Mouse (Mus musculus) hindbrain, embryonic 10.5 days (tissue): ENCODE measurements around the gene Clec10a. TPM values are rescaled to one million over a fixed set of nuclear protein-coding genes. Genes with fewer than 3 reads are reported as not detected.
"Not testable (repeated sequence)": the region's sequence is repeated elsewhere in the genome, so short reads cannot be mapped to it uniquely, and the experiment has no call there.

ENCODE experiments used
- DNase-seq: peaks from one replicate; pipeline ENCODE4 v3.0.0-alpha.2; 2017; ENCODE audit warnings: low spot score
- H3K27ac ChIP-seq: fragments of 300-500 bp; sonication (generic); 2 replicates; pipeline ENCODE4 v1.5.1; 2016; ENCODE audit warnings: mild to moderate bottlenecking, moderate library complexity
- H3K27me3 ChIP-seq: fragments of 300-500 bp; sonication (generic); 2 replicates; pipeline ENCODE4 v1.6.1; 2016; ENCODE audit warnings: mild to moderate bottlenecking; ENCODE audit not compliant: poor library complexity, insufficient read depth, severe bottlenecking
- H3K36me3 ChIP-seq: fragments of 300-500 bp; sonication (generic); 2 replicates; pipeline ENCODE4 v1.6.1; 2016; ENCODE audit warnings: mild to moderate bottlenecking, moderate library complexity
- H3K4me1 ChIP-seq: fragments of 300-500 bp; sonication (generic); replicated peaks from 2 replicates; pipeline ENCODE4 v1.6.1; 2016; ENCODE audit warnings: mild to moderate bottlenecking
- H3K4me3 ChIP-seq: fragments of 300-500 bp; sonication (generic); 2 replicates; pipeline ENCODE4 v1.5.1; 2016; ENCODE audit warnings: mild to moderate bottlenecking, moderate library complexity
- H3K9me3 ChIP-seq: fragments of 300-500 bp; sonication (generic); 2 replicates; pipeline ENCODE4 v1.6.1; 2016; ENCODE audit warnings: mild to moderate bottlenecking, moderate library complexity
- WGBS: fragments of 180-500 bp; shearing (Covaris S2); methylation state at CpG from one replicate; pipeline ENCODE4 v1.1.7; 2016; 5-methylcytosine and 5-hydroxymethylcytosine counted together
- polyA plus RNA-seq: library from polyadenylated mRNA; unstranded; fragments of >200 nt; fragmentation: Nextera tagmentation; extraction: Ambion mirVana; gene quantifications from 2 replicates; pipeline ENCODE4 v1.2.1, GENCODE M21; 2016

Clec10a gene
- polyA plus RNA-seq, 1 experiment from 2014 or later: 0.81 TPM

DNA sequence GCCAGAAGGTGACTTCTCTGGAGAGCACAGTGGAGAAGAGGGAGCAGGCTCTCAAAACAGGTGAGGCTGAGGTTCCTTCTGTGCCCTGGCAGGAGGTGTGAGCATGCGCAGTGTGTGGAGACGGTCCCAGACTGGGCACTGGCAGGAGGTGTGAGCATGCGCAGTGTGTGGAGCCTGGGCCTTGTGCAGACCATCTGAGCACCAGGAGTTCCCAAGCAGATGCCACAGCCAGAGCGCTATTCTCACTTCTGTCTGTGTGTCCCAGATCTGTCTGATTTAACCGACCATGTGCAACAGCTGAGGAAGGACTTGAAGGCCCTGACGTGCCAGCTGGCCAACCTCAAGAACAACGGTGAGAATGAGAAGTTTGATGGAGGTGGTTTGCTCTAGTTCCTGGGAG, 13.5 kb downstream of the Clec10a start:
- not testable (repeated sequence) for H3K36me3 ChIP-seq

DNA sequence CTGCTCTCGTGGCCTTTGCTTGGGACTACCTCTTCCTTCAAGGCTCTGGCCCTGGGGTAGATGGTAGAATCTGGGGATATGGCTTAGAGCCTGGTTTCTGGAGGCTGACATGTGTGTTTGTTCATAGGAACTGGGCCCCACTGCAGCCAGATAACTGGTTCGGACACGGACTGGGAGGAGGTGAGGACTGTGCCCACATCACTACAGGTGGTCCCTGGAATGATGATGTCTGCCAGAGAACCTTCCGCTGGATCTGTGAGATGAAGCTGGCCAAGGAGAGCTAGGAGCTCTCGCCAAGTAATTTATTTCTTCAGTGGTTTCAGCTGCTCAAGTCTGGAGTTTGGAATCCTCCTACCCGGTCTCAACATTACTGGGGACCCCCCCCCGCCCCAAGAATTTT, 14.3 kb downstream of the Clec10a start:
- no peaks in the 10 kb centered on the region for H3K36me3 ChIP-seq
- DNase-seq: no peak
- H3K27me3 ChIP-seq: no peaks in the 10 kb centered on the region
- H3K9me3 ChIP-seq: no peaks in the 10 kb centered on the region
- 85% methylated on average over 7 of the region's 7 CpGs for WGBS
- H3K4me1 ChIP-seq: peaks cover 8% of the 10 kb centered on the region; the same call in 1 of the 2 replicates
- no peak overlapping the region for H3K4me3 ChIP-seq
- H3K27ac ChIP-seq: no peak overlapping the region

More for the DNA sequence above, 13.5 kb downstream of the Clec10a start:
- 92% methylated on average over 7 of the region's 7 CpGs for WGBS
- not testable (repeated sequence) for H3K27ac ChIP-seq, H3K9me3 ChIP-seq, H3K4me1 ChIP-seq, H3K27me3 ChIP-seq, DNase-seq, H3K4me3 ChIP-seq

DNA sequence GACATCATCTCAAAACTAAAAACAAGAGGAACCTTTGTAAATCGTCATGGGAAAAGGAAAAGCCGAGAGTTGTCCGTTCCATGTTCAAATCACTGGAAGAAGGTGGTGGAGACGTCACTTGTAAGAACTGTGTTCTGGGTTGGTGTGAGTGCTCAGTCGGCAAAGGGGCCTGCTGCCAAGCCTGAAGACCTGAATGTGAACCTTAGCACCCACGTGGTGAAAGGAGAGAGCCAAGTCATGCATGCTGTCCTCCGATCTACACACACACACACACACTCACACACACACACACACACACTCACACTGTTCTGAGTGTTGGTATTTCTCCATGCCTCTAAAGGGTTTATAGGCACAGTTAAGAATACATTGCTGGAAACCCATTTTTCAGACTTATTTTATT, 15.2 kb downstream of the Clec10a start:
- no peaks in the 10 kb centered on the region for H3K9me3 ChIP-seq
- peaks cover 8% of the 10 kb centered on the region; the same call in 1 of the 2 replicates for H3K4me1 ChIP-seq
- 81% methylated on average over 7 of the region's 7 CpGs for WGBS
- DNase-seq: no peak
- no peak overlapping the region for H3K4me3 ChIP-seq
- H3K27me3 ChIP-seq: no peaks in the 10 kb centered on the region
- no peaks in the 10 kb centered on the region for H3K36me3 ChIP-seq
- H3K27ac ChIP-seq: no peak overlapping the region

DNA sequence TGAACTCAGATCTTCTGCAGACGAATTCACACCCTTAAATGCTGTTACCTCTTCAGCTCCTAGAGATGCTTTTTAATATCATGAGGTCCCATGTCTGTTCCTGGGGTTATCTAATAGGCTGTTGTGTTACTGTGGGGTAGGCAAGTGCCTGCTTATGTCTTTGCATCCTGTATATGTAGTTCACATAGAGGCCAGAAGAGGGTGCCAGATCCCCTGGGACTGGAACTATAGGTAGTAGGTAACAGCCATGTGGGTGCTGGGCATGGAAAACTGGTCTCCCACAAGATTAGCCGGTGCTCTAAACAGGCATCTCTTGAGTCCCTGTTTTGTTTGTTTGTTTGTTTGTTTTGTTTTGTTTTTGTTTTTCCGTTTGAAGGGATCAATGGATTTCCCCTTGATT, 15.8 kb downstream of the Clec10a start:
- Histone ChIP-seq H3K27ac (no peak overlapping the region), H3K27me3 (no peaks in the 10 kb centered on the region), H3K4me1 (peaks cover 8% of the 10 kb centered on the region; the same call in 1 of the 2 replicates), H3K4me3 (no peak overlapping the region), H3K9me3 (peaks cover 2% of the 10 kb centered on the region; the same call in 1 of the 2 replicates), H3K36me3 (no peaks in the 10 kb centered on the region)
- DNase-seq: no peak
- WGBS: 50% methylated on average over 3 of the region's 3 CpGs

DNA sequence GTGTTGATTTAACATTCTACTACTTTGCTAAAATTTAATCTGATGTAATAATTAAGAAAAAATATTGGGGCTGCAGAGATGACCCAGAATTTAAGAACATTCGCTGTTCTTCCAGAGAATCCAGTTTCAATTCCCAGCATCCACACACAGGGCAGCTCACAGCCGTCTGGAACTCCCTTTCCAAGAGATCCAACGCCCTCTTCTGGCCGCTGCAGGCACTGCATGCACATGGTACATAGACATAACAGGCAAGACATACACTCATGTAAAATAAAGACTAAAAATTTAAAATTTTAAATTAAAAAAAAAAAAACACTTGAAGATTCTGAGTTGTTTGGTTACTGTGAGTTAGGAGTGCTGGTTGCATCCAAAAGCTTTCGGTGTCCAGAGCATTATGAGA, 16.3 kb downstream of the Clec10a start:
- peaks cover 2% of the 10 kb centered on the region; the same call in 1 of the 2 replicates for H3K9me3 ChIP-seq
- no peaks in the 10 kb centered on the region for H3K27me3 ChIP-seq
- DNase-seq: no peak
- peaks cover 8% of the 10 kb centered on the region; the same call in 1 of the 2 replicates for H3K4me1 ChIP-seq
- WGBS: 59% methylated on average over 5 of the region's 5 CpGs
- H3K27ac ChIP-seq: no peak overlapping the region
- no peak overlapping the region for H3K4me3 ChIP-seq
- no peaks in the 10 kb centered on the region for H3K36me3 ChIP-seq

DNA sequence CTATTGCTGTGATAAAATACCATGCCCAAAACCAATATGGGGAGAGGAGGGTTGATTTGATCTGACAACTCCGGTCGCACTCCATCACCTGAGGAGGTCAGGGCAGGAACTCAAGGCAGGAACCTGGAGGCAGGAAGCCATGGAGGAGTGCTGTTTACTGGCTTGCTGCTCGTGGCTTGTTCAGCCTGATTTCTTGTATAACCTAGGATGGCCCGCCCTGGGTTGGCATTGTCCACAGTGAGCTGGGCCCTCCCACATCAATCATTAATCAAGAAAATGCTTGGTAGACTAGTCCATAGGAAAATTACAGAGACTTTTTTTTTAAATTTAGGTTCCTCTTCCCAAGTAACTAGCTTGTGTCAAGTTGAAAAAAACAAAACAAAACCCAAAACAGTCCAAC, 18.5 kb downstream of the Clec10a start:
- Histone ChIP-seq H3K27ac (no peak overlapping the region), H3K27me3 (no peaks in the 10 kb centered on the region), H3K36me3 (no peaks in the 10 kb centered on the region), H3K9me3 (peaks cover 2% of the 10 kb centered on the region; the same call in 1 of the 2 replicates), H3K4me1 (no peaks in the 10 kb centered on the region), H3K4me3 (no peak overlapping the region)
- no peak for DNase-seq
- 86% methylated on average over 4 of the region's 4 CpGs for WGBS

DNA sequence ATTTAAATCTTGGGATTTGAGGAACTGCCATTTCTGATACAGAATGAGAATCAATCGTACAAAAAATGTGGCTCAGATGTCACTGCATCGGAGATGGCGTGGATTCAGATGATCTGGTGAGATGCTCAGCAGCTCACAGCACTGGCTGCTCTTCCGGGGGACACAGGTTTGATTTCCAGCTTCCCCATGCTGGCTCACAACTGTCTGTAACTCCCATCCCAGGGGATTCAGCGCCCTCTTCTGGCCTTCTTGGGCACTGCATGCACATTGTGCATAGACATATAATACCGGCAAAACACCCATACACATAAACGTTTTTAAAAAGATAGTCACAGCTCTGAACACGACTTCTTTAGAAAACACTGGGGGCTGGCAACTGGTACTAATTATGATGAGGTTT, 21.6 kb downstream of the Clec10a start:
- Histone ChIP-seq H3K4me1 (no peaks in the 10 kb centered on the region), H3K27me3 (no peaks in the 10 kb centered on the region), H3K27ac (no peak overlapping the region), H3K36me3 (no peaks in the 10 kb centered on the region), H3K4me3 (no peak overlapping the region), H3K9me3 (peaks cover 2% of the 10 kb centered on the region; the same call in 1 of the 2 replicates)
- no peak for DNase-seq
- WGBS: 74% methylated on average over 8 of the region's 8 CpGs

DNA sequence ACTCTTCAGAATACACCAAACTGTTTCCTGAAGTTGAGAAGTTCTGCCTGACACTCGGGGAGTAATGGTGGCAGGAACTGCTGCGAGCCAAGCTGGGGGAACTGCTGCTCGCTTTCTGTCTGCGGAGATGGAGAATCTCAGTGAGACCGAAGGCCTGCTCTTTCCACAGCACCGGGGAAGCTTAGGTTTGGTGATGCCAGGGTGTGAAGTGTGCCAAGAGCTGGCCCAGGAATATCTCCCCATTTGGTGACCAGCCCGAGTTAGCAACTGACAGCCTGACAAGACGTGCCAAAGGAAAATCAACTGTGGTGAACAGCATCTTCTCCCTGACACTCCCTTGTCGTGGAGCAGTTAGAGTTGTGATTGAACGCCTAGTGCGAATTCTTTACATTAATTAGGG, 22.3 kb downstream of the Clec10a start:
- H3K27ac ChIP-seq: no peak overlapping the region
- DNase-seq: no peak
- WGBS: 89% methylated on average over 11 of the region's 11 CpGs
- H3K36me3 ChIP-seq: no peaks in the 10 kb centered on the region
- peaks cover 2% of the 10 kb centered on the region; the same call in 1 of the 2 replicates for H3K9me3 ChIP-seq
- H3K4me3 ChIP-seq: no peak overlapping the region
- no peaks in the 10 kb centered on the region for H3K4me1 ChIP-seq
- H3K27me3 ChIP-seq: no peaks in the 10 kb centered on the region

DNA sequence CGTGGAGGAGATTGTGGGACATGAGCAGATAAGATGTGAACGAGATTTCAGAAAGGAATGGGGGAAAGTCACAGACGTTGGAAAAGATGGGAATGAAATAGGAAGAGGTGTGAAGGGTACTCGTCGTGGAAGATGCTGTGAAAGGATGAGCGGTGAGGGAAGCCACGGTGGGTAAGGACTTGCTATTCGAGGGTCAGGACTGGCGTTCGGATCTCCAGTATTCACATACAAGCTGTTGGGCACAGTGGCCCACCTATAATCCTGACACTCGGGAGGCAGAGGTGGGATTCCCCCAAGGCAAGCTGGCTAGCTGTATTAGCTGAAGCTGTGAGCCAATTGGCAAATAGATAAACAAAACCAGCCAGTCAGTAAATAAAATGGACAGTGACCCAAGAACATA, 22.8 kb downstream of the Clec10a start:
- H3K27ac ChIP-seq: no peak overlapping the region

DNA sequence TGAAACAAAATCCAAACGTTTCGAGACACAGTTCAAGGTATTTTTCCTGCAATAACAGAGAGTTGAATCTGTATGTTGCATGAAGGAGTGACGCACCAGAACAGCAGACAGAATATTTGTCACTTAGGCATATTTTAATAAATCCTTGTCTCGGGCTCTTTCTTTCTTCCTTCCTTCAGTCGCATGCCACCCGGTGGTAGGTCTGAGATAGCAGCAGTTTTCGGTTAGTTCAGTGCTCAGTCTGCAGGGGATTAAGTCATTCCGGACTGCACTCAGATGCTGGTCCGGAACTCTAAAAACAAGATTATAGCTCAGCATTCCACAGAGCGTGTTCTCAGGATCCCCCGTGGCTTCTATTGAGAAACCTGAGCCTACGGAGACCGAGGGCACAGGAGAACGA, 23.4 kb downstream of the Clec10a start:
- Histone ChIP-seq H3K36me3 (no peaks in the 10 kb centered on the region), H3K4me3 (no peak overlapping the region), H3K4me1 (no peaks in the 10 kb centered on the region), H3K27ac (no peak overlapping the region), H3K27me3 (no peaks in the 10 kb centered on the region), H3K9me3 (peaks cover 2% of the 10 kb centered on the region; the same call in 1 of the 2 replicates)
- DNase-seq: no peak
- 43% methylated on average over 14 of the region's 14 CpGs for WGBS

More for the DNA sequence above, 22.8 kb downstream of the Clec10a start:
- no peaks in the 10 kb centered on the region for H3K4me1 ChIP-seq
- DNase-seq: no peak
- H3K27me3 ChIP-seq: no peaks in the 10 kb centered on the region
- peaks cover 2% of the 10 kb centered on the region; the same call in 1 of the 2 replicates for H3K9me3 ChIP-seq
- no peaks in the 10 kb centered on the region for H3K36me3 ChIP-seq
- WGBS: 84% methylated on average over 11 of the region's 11 CpGs
- H3K4me3 ChIP-seq: no peak overlapping the region

DNA sequence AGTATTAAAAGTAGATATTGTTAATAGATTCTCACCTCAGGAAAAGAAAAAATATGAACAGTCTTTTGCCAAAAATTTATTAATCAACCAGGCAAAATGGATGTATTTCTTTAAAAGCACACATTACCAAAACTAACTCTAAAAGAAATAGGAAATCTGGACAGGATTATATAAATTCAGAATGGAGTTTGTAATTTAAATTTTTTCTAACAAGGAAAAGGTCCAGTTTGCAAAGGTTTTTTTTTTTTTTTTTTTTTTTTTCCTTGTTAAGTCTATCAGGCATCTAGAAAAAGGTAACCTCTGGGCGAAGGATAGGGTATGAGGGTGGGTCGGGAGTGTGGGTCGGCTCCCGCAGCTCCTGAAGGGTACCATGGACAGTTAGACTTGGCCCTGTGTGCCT, 24.5 kb downstream of the Clec10a start:
- 95% methylated on average over 4 of the region's 4 CpGs for WGBS
- no peak overlapping the region for H3K4me3 ChIP-seq
- DNase-seq: no peak
- no peaks in the 10 kb centered on the region for H3K36me3 ChIP-seq
- H3K27ac ChIP-seq: no peak overlapping the region
- no peaks in the 10 kb centered on the region for H3K4me1 ChIP-seq
- peaks cover 2% of the 10 kb centered on the region; the same call in 1 of the 2 replicates for H3K9me3 ChIP-seq
- no peaks in the 10 kb centered on the region for H3K27me3 ChIP-seq

DNA sequence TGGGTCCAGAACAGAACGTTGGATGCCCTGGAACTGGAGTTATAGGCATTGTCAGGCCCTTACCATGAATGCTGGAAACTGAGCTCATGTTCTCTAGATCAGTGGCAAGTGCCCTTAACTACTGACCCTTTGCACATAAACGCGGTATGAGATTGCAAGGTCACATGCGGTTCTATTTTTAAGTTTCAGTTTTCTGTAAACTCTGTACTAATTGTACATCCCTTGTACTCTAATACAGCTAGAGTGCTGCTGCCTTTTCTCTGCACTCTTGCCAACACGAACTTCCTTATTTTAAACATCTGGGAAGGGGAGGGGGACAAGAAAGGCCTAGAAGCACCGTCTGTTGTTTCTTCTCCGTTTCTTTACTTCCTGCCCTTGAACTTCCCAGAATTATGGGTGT, 29.1 kb downstream of the Clec10a start:
- WGBS: 85% methylated on average over 7 of the region's 7 CpGs
- H3K4me1 ChIP-seq: no peaks in the 10 kb centered on the region
- DNase-seq: no peak

DNA sequence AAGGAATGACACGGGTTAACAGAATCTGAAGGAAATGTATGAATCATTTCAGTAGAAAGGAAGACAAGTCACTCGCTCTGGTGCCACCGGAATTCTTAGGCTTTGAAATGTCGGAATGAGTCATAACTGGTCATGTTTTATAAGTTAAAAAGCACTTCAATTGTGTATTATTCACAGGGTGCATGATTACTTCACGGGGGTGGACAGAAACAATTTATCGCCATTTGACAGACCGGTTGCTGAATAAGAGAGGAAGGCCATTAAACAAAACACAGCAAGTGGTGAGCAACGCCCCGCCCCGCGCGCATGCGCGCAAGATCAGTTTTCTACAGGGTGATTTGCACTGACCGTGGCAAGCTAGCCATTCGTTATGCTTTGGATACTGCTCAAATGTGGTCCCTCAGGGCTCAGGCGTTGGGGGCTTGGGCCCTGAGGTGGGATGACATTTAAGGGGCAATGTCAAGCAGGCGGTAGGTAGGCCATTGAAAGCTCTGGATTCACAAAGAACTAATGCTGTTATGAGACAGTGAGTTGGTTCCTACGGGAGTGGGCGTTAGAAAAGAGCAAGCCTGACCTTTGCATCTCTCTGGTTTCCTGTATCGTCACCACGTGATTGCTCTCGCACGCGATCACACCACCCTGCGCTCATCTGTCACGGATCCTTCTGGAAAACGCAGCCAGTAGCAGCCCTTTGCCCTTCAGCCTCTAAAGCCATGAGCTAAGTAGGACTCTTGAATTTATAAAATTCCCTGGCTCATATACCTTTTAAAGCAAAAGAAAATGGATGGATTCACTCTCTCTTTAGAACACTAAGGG, 33.5 kb downstream of the Clec10a start:
- H3K27ac ChIP-seq: no peak overlapping the region
- no peaks in the 10 kb centered on the region for H3K27me3 ChIP-seq
- H3K9me3 ChIP-seq: no peaks in the 10 kb centered on the region
- DNase-seq: no peak
- H3K36me3 ChIP-seq: no peaks in the 10 kb centered on the region
- WGBS: 88% methylated on average over 28 of the region's 28 CpGs
- H3K4me3 ChIP-seq: no peak overlapping the region
- no peaks in the 10 kb centered on the region for H3K4me1 ChIP-seq

More for the DNA sequence above, 29.1 kb downstream of the Clec10a start:
- Histone ChIP-seq H3K27me3 (no peaks in the 10 kb centered on the region), H3K36me3 (no peaks in the 10 kb centered on the region), H3K9me3 (no peaks in the 10 kb centered on the region), H3K27ac (no peak overlapping the region), H3K4me3 (no peak overlapping the region)
